Mouse (Mus musculus): ENCODE measurements around the gene Rab1a. TPM values are rescaled to one million over a fixed set of nuclear protein-coding genes. Genes with fewer than 3 reads are reported as not detected.

The Rab1a gene
- polyA plus RNA-seq, 1 experiment from 2014 or later = 239 TPM

DNA sequence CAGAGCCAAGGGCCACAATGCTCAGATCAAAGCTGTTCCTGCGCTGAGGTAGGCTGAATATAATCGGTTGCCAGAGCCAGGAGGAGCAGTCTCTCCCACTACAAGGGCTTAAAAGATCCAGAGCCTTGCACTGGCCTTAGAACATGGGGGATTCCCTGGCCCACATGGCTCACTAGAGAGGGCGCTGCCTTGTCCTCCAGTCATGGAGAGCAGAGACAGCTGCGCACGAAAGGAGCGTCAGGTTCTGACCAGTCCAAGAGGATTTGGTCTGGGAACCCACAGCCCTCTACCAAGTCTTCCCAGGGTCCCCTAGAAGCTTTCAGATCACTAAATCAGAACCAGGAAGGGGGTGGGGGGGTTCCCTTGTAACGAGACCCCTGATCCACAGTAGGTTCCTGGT, 40.1 kb downstream of the Rab1a start:
- Histone ChIP-seq H3K9me3 (no peaks in the 10 kb centered on the region), H3K27me3 (no peaks in the 10 kb centered on the region), H3K9ac (no peak overlapping the region), H3K27ac (no peak overlapping the region), H3K4me1 (peaks cover 22% of the 10 kb centered on the region), H3K4me3 (no peak overlapping the region), H3K36me3 (peaks cover 59% of the 10 kb centered on the region), H3K4me2 (replicated peaks) (no peak overlapping the region)
- no peak for ATAC-seq (ENCODE audit: insufficient number of reproducible peaks, insufficient read depth, low FRiP score, low TSS enrichment)
- WGBS = 91% methylated on average over 7 of the region's 7 CpGs

DNA sequence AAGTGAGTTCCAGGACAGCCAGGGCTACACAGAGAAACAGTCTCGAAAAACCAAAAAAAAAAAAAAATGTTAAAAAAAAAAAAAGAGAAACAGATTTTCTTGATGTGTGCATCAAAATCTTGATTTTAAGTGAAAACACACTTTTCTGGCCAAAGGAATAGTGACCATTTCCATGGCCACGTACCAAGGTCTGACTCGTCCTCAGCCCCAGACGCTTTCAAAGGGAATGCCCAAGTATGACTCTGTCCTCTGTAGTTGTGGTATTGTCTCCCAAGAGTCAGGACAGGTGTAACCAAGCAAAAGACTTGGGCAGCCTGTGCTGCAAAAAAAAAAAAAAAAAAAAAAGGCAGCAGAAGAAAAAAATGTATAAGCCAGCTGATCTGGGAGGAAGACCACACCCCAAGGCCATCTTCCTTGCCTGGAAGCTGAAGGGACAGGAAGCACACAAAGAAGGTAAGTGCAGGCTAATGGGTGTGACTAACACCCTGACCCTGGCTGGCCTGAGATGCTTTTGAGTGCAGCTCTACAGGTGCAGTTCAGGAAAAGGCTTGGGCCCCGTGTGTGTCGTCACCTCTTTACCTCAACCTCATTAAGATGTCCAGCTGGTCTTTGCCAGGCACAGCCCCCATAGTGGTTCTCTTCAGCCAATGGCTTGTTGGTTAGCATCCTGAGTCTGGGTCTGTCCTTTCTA, 41.3 kb downstream of the Rab1a start:
- Histone ChIP-seq H3K4me1 (peaks cover 29% of the 10 kb centered on the region), H3K4me2 (replicated peaks) (no peak overlapping the region), H3K4me3 (no peak overlapping the region), H3K36me3 (peaks cover 48% of the 10 kb centered on the region), H3K27me3 (no peaks in the 10 kb centered on the region), H3K9me3 (no peaks in the 10 kb centered on the region), H3K27ac (no peak overlapping the region; the same call in 1 of the 2 replicates), H3K9ac (no peak overlapping the region)
- 72% methylated on average over 6 of the region's 6 CpGs for WGBS
- ATAC-seq (ENCODE audit: insufficient number of reproducible peaks, insufficient read depth, low FRiP score, low TSS enrichment) = no peak

DNA sequence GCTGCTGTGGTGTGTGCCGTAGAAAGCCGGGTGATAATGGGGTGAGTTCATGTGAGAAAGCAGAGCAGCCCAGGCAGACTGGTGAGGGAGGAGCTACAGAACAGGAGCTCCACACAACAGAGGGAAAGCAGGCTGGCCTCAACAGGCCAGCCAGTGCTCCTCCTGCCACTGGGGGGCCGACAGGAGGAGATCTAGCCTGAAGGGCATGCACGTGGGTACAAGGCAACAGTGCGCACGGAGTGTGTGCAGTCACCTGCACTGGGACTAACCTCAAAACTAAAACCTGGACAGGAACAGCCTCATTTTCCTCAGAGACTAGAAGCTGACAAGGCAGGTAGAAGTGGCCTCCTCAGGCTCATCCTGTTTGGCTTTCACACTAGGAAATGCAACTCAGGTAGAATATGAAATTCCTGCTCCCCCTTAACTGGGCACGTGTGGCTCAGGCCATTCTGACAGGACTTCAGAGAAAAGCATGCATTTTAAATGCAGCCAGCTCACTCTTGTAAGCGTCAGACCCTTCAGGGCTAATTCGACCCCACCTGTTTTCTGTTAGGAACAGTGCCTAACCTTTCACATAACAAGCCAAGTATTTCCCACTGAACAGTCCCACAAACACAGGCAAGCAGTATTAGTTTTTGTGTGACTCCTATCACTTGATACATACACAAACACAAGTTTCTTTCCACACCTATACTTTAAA, 42.1 kb downstream of the Rab1a start:
- Histone ChIP-seq H3K36me3 (peaks cover 42% of the 10 kb centered on the region), H3K27me3 (no peaks in the 10 kb centered on the region), H3K4me3 (no peak overlapping the region), H3K4me2 (replicated peaks) (no peak overlapping the region), H3K9ac (0 out of 2 replicates have a peak overlapping the region, but pooled peaks have one; percentile 12), H3K4me1 (peaks cover 37% of the 10 kb centered on the region), H3K27ac (peak overlapping the region; percentile 52), H3K9me3 (no peaks in the 10 kb centered on the region)
- WGBS = 31% methylated on average over 9 of the region's 9 CpGs
- ATAC-seq (ENCODE audit: insufficient number of reproducible peaks, insufficient read depth, low FRiP score, low TSS enrichment) = no peak

- H3K4me2 ChIP-seq (replicated peaks) = no peak overlapping the region
- peaks cover 39% of the 10 kb centered on the region for H3K4me1 ChIP-seq
- no peaks in the 10 kb centered on the region for H3K27me3 ChIP-seq
- 80% methylated on average over 16 of the region's 16 CpGs for WGBS
- H3K27ac ChIP-seq = peak overlapping the region; percentile 5; the same call in 1 of the 2 replicates
- no peak overlapping the region for H3K9ac ChIP-seq
- H3K36me3 ChIP-seq = peaks cover 29% of the 10 kb centered on the region
- no peaks in the 10 kb centered on the region for H3K9me3 ChIP-seq
- no peak for ATAC-seq (ENCODE audit: insufficient number of reproducible peaks, insufficient read depth, low FRiP score, low TSS enrichment)
- H3K4me3 ChIP-seq = no peak overlapping the region
Observed at GRCm38 (mm10) chr11:20244336-20245290, 43.4 kb downstream of the Rab1a start.

DNA sequence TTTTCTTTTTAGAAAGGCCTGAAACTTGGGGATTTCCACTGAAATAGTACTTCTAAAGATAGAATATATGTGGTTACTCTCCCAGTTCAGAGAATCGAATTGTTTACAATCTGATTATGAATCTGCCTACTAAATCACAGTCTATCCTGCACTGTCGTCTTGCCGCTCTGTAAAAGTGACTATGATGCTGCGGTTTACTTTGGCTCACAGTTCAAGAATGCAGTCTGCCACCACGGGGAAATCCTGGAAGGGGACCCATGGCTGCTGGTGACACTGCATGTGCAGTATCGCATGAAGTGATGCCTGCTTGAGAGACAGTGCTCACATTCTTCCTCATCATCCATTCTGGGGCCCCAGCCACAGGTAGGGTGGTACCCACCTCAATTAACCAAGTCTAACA, 44.1 kb downstream of the Rab1a start:
- H3K9ac ChIP-seq = no peak overlapping the region
- H3K4me2 ChIP-seq (replicated peaks) = no peak overlapping the region
- H3K27ac ChIP-seq = no peak overlapping the region
- no peaks in the 10 kb centered on the region for H3K9me3 ChIP-seq
- no peak overlapping the region for H3K4me3 ChIP-seq
- H3K4me1 ChIP-seq = peaks cover 39% of the 10 kb centered on the region
- H3K36me3 ChIP-seq = peaks cover 22% of the 10 kb centered on the region
- 86% methylated on average over 6 of the region's 6 CpGs for WGBS
- no peak for ATAC-seq (ENCODE audit: insufficient number of reproducible peaks, insufficient read depth, low FRiP score, low TSS enrichment)
- no peaks in the 10 kb centered on the region for H3K27me3 ChIP-seq

- Histone ChIP-seq H3K4me3 (no peak overlapping the region), H3K9me3 (no peaks in the 10 kb centered on the region), H3K4me1 (peaks cover 39% of the 10 kb centered on the region), H3K36me3 (peaks cover 10% of the 10 kb centered on the region), H3K9ac (no peak overlapping the region), H3K4me2 (replicated peaks) (no peak overlapping the region), H3K27ac (no peak overlapping the region), H3K27me3 (no peaks in the 10 kb centered on the region)
- no peak for ATAC-seq (ENCODE audit: insufficient number of reproducible peaks, insufficient read depth, low FRiP score, low TSS enrichment)
- 77% methylated on average over 1 of the region's 1 CpGs for WGBS
Observed at GRCm38 (mm10) chr11:20246616-20247015, 45.4 kb downstream of the Rab1a start.

DNA sequence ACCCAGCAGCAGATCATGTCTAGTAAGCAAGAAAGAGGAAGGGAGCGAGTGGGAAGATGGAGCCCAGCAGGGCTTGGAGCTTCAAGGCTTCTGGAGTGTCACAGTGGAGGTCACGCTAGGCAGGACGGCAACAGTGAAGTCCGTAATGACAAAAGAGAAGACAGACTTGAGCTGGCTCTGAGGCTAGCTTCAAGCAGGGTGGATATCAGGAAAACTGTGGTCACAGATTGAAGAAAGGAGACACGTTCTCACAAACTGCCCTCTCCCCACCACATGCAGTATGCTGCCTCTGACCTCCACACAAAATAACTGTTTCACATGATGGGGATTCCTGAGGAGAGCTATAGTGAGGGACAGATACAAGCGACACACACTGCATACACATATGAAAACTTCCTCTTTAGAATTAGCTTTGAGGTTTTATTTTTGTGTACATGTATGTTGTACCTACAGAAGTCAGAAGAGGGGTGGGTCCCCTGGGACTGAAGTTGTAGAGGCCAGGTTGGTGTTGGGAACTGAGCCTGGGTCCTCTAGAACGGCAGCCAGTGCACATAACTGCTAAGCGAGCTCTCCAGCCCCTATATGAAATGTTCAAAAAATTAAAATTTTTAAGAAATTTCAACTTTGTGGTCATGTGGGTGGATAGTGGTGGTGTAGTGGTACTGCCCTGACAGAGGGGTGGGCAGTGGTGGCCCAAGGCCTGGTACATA, 46.1 kb downstream of the Rab1a start:
- no peaks in the 10 kb centered on the region for H3K9me3 ChIP-seq
- H3K27ac ChIP-seq = no peak overlapping the region
- ATAC-seq (ENCODE audit: insufficient number of reproducible peaks, insufficient read depth, low FRiP score, low TSS enrichment) = no peak
- no peak overlapping the region for H3K9ac ChIP-seq
- peaks cover 39% of the 10 kb centered on the region for H3K4me1 ChIP-seq
- H3K27me3 ChIP-seq = no peaks in the 10 kb centered on the region
- H3K4me3 ChIP-seq = no peak overlapping the region
- H3K36me3 ChIP-seq = 0 out of 2 replicates have a peak, but pooled peaks cover 6% of the 10 kb centered on the region
- peak overlapping the region; percentile 80 for H3K4me2 ChIP-seq (replicated peaks)
- WGBS = 84% methylated on average over 8 of the region's 8 CpGs

DNA sequence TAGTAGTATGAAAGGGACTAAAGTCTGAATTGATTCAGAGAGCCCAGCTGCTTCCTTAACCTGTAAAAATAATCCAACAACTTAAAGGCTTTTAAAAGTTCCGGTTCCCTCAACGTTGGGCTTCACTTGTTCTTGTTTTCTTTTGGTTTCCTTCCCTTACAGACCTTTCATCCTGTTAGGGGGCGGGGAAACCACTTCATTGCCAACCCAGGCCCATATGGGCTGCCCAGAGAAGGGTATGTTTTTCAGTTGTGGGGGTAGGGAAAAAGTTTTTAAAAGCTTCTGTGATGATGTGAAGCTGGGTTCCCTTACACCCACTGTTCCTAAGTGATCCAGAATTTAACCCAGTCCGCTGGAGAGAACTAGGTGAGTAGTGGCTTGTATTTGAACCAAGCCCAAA, 47.0 kb downstream of the Rab1a start:
- peak overlapping the region; percentile 84; the same call in 1 of the 2 replicates for H3K27ac ChIP-seq
- peak overlapping the region; percentile 93 for H3K9ac ChIP-seq
- H3K9me3 ChIP-seq = no peaks in the 10 kb centered on the region
- 11% methylated on average over 4 of the region's 4 CpGs for WGBS
- H3K4me3 ChIP-seq = peak overlapping the region; percentile 78
- no peaks in the 10 kb centered on the region for H3K27me3 ChIP-seq
- ATAC-seq (ENCODE audit: insufficient number of reproducible peaks, insufficient read depth, low FRiP score, low TSS enrichment) = no peak
- H3K36me3 ChIP-seq = no peaks in the 10 kb centered on the region
- H3K4me1 ChIP-seq = peaks cover 32% of the 10 kb centered on the region
- peak overlapping the region; percentile 80 for H3K4me2 ChIP-seq (replicated peaks)

- Histone ChIP-seq H3K9me3 (no peaks in the 10 kb centered on the region), H3K27ac (peak overlapping the region; percentile 84), H3K4me2 (replicated peaks) (peak overlapping the region; percentile 80), H3K27me3 (no peaks in the 10 kb centered on the region), H3K9ac (peak overlapping the region; percentile 93), H3K4me3 (peak overlapping the region; percentile 78), H3K4me1 (peaks cover 27% of the 10 kb centered on the region), H3K36me3 (no peaks in the 10 kb centered on the region)
- peak; percentile 43 for ATAC-seq (ENCODE audit: insufficient number of reproducible peaks, insufficient read depth, low FRiP score, low TSS enrichment)
- under 1% methylated on average over 38 of the region's 39 CpGs for WGBS
Observed at GRCm38 (mm10) chr11:20248840-20249239, 47.6 kb downstream of the Rab1a start.

DNA sequence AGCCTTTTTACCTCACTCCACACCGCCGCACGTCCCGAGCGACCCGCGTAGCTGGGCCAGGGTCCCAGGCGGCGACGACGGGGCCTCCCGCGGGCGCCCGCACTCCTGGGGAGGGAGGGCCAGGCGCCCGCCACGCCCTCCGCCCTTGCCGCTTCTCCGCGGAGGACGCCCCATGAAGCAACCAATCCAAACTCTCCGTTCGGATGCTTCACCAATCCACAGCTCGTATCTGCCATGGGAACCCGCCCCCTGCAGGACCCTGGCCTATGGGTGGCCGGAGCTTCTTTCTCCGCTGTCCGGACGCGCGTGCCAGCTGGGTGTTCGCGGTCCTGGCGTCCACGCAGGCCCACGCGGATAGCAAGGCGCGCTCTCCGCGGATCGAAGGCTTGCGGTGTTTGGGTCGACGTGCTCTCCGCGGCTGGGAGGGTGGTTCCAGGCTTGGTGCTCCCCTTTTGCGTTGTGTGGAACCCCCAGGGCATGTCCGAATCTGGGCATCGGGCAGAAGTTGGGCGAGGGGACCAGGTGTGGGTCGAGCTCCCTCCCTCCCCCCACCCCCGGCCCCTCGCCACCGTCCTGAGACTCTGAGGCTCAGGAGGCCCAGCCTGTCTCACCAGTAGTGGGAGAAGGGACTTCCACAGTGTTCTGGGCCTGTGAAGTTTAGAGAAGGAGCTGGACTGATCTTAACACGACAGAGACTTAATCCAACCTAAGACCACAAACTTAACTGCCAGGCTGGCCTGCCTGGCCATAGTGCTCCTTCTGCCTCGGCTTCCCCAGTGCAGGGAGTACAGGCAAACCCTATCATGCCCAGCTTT, 48.3 kb downstream of the Rab1a start, which contains the start of gene Cep68:
Gene Cep68 (minus strand): TSS at position 134 of the 815 bp plus-strand sequence.
- Histone ChIP-seq H3K27me3 (no peaks in the 10 kb centered on the region), H3K9ac (peak within 1 kb of the TSS; percentile 93), H3K27ac (peak within 1 kb of the TSS; percentile 84), H3K36me3 (no peaks in the 10 kb centered on the region), H3K4me3 (peak within 1 kb of the TSS; percentile 78), H3K4me1 (peaks cover 20% of the 10 kb centered on the region), H3K4me2 (replicated peaks) (peak within 1 kb of the TSS; percentile 80), H3K9me3 (no peaks in the 10 kb centered on the region)
- under 1% methylated on average over 59 of the region's 59 CpGs for WGBS
- ATAC-seq (ENCODE audit: insufficient number of reproducible peaks, insufficient read depth, low FRiP score, low TSS enrichment) = peak; percentile 97
